Comparison of ENCODE assay signal across 11 mouse cellular contexts in genomic region chr8:75038497-75038896, GRCm38 (mm10). TPM values are rescaled to one million over a fixed set of nuclear protein-coding genes. Genes with fewer than 3 reads are reported as not detected.
DNase-seq lines count a peak whose midpoint lies in the region; ATAC-seq lines count a peak whose summit lies in the region.
"Had no signal": no experiment of that assay in that cellular context is flagged by ENCODE, and none has a peak within 500 bp of the region (broad histone marks: within the 10 kb centered on the region; RNA-seq: fewer than 3 reads in every experiment).

No protein-coding gene starts in this region.

- H3K4me2 ChIP-seq in neural tube, embryonic 13.5 days: no peak overlapping the region
- H3K4me2 ChIP-seq in kidney, embryonic 15.5 days: no peak overlapping the region

- no peaks in the 10 kb centered on the region for H3K27me3 ChIP-seq in neural tube, embryonic 13.5 days
- H3K27me3 ChIP-seq in kidney, embryonic 15.5 days: no peaks in the 10 kb centered on the region
- H3K27me3 ChIP-seq: Patski had no signal

- H3K4me3 ChIP-seq in neural tube, embryonic 13.5 days: no peak overlapping the region
- no peak overlapping the region for H3K4me3 ChIP-seq in kidney, embryonic 15.5 days (replicated peaks)
- H3K4me3 ChIP-seq: limb, embryonic 10.5 days had no signal

- H3K36me3 ChIP-seq in neural tube, embryonic 13.5 days: no peaks in the 10 kb centered on the region
- H3K36me3 ChIP-seq in kidney, embryonic 15.5 days: no peaks in the 10 kb centered on the region

- H3K9me3 ChIP-seq in neural tube, embryonic 13.5 days: no peaks in the 10 kb centered on the region
- H3K9me3 ChIP-seq in kidney, embryonic 15.5 days (replicated peaks): no peaks in the 10 kb centered on the region
- H3K9me3 ChIP-seq: limb, embryonic 10.5 days had no signal

- ATAC-seq in neural tube, embryonic 13.5 days (ENCODE audit: low read depth): no peak
- no peak for ATAC-seq in kidney, embryonic 15.5 days (replicated peaks; ENCODE audit: low FRiP score)
- ATAC-seq in granulocyte monocyte progenitor cell, adult 5-6 weeks (replicated peaks; ENCODE audit: poor library complexity, severe bottlenecking): no peak
- ATAC-seq: intestine, postnatal 0 days; Patski had no signal

- DNase-seq in adrenal gland, postnatal 14 days: peak; percentile 34
- DNase-seq in adrenal gland, adult 8-10 months: no peak
- DNase-seq in neural tube, embryonic 10.5 days (ENCODE audit: extremely low spot score, low spot score): no peak
- no peak for DNase-seq in testis, postnatal 14 days (ENCODE audit: low spot score)
- DNase-seq in cerebellum, adult 11-12 months: no peak

- H3K27ac ChIP-seq in neural tube, embryonic 13.5 days (replicated peaks): peak overlapping the region; percentile 23; the same call in 1 of the 2 replicates
- peak overlapping the region; percentile 49 for H3K27ac ChIP-seq in kidney, embryonic 15.5 days
- H3K27ac ChIP-seq: limb, embryonic 10.5 days had no signal

- H3K9ac ChIP-seq in neural tube, embryonic 13.5 days: no peak overlapping the region
- H3K9ac ChIP-seq in kidney, embryonic 15.5 days: no peak overlapping the region

- H3K4me1 ChIP-seq in neural tube, embryonic 13.5 days (replicated peaks): peaks cover 15% of the 10 kb centered on the region
- H3K4me1 ChIP-seq in kidney, embryonic 15.5 days: peaks cover 17% of the 10 kb centered on the region

RNA-seq across cellular contexts. Expression of gene Tom1, which starts 5.0 kb away (rescaled TPM):
- total RNA-seq in adrenal gland, postnatal 14 days (2021): 37.0 and 40.1 TPM in 2 replicates
- total RNA-seq in adrenal gland, adult 8-10 months (2022): 10 to 100 TPM; 37.1 to 54.3 (median 48.0) TPM
- 28.9 and 36.4 TPM in 2 replicates for polyA plus RNA-seq in neural tube, embryonic 13.5 days (2015; fragmentation: Nextera tagmentation; extraction: Ambion mirVana)
- 29.6 and 35.1 TPM in 2 replicates for polyA plus RNA-seq in kidney, embryonic 15.5 days (2015; fragmentation: Nextera tagmentation; extraction: Ambion mirVana)
- total RNA-seq in granulocyte monocyte progenitor cell, adult 5-6 weeks (2014; fragmentation: Nextera tagmentation): 30.1 and 40.2 TPM in 2 replicates
- 20.2 and 48.9 TPM in 2 replicates for total RNA-seq in granulocyte monocyte progenitor cell, adult 5-6 weeks (2017)

RNA-seq across cellular contexts. Expression of gene Hmgxb4, which starts 45.3 kb away (rescaled TPM):
- 18.3 and 23.2 TPM in 2 replicates for total RNA-seq in adrenal gland, postnatal 14 days (2021)
- total RNA-seq in adrenal gland, adult 8-10 months (2022): 10 to 100 TPM; 20.8 to 29.9 (median 25.2) TPM
- 32.2 and 35.7 TPM in 2 replicates for polyA plus RNA-seq in neural tube, embryonic 13.5 days (2015; fragmentation: Nextera tagmentation; extraction: Ambion mirVana)
- 38.6 and 46.4 TPM in 2 replicates for polyA plus RNA-seq in kidney, embryonic 15.5 days (2015; fragmentation: Nextera tagmentation; extraction: Ambion mirVana)
- 59.6 and 71.8 TPM in 2 replicates for total RNA-seq in granulocyte monocyte progenitor cell, adult 5-6 weeks (2014; fragmentation: Nextera tagmentation)
- total RNA-seq in granulocyte monocyte progenitor cell, adult 5-6 weeks (2017): 63.6 TPM in 2 replicates

RNA-seq across cellular contexts. Expression of gene Hmox1, which starts 54.9 kb away (rescaled TPM):
- total RNA-seq in adrenal gland, postnatal 14 days (2021): 26.0 and 33.3 TPM in 2 replicates
- 100 to 1,000 TPM in 2 of 4 experiments, 10 to 100 TPM in 2; 37.8 to 322 (median 155) TPM for total RNA-seq in adrenal gland, adult 8-10 months (2022)
- 16.0 and 16.7 TPM in 2 replicates for polyA plus RNA-seq in neural tube, embryonic 13.5 days (2015; fragmentation: Nextera tagmentation; extraction: Ambion mirVana)
- polyA plus RNA-seq in kidney, embryonic 15.5 days (2015; fragmentation: Nextera tagmentation; extraction: Ambion mirVana): 37.9 and 40.1 TPM in 2 replicates
- 2.5 and 7.4 TPM in 2 replicates for total RNA-seq in granulocyte monocyte progenitor cell, adult 5-6 weeks (2014; fragmentation: Nextera tagmentation)
- 1.4 and 2.2 TPM in 2 replicates for total RNA-seq in granulocyte monocyte progenitor cell, adult 5-6 weeks (2017)
